Mouse (Mus musculus): ENCODE results near the gene Retreg3.

Gene Retreg3

DNA sequence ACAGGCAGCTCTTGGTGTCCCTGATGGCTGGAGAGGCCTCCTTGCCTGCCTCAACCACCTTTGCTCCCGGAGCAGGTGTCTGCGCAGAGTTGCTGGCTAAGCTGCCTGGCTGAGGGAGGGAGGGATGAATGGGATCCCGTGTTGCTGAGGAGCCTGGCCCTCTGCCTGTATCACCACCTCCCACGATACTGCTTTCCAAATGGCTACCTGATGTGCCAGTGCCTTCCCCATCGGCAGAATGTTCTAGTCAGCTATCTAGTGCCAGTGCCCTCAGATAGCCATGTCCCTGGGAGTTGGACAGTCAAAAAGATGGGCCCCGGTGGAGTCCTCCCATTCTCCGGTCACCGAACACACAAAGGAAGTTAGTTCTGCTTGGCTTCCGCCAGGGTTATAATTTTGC, 69.3 kb downstream of the Retreg3 start:
- DNase-seq = no peak

DNA sequence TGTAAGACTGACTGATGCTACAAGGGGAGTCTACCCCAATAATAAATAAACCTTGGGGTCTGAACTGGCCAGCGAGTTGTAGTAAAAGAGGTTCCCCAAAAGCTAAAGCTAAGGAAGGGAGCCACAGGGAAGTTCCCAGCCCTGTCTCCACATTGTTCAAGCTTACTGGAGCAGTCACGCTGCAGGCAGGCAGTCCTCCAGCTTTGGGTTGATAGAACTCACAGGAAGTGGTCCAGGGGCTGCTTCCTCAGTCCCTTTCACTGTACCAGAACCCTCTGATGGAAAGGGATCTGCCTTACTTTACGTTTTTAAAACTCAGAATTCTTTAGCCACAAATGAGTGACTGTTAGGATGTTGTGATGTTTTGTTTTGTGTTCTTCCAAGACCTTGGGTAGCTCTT, 72.2 kb downstream of the Retreg3 start:
- no peak for DNase-seq

DNA sequence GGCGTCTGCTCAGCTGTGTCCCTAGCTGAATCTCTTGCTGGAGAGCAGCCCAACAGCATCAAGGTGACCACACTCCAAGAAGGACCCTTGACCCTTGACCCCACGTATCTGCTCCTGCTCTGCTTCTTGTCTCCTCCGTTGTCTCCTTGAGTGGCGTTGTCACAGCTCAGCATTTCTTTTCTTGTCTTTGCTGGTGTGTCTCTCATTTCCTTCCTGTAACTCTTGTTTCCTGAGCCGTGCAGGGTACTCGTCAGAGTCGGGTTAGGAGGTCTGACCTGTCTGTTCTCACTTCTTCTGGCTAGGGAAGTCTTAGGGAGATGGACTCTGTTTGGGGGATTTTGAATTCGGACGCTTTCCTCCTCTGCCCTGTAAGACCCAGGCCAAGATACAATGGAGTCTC, 73.3 kb downstream of the Retreg3 start:
- DNase-seq = no peak
